Mouse (Mus musculus): Measurements from ENCODE around the gene Ttc25. TPM values are rescaled to one million over a fixed set of nuclear protein-coding genes. Genes with fewer than 3 reads are reported as not detected.

Gene Ttc25
- polyA plus RNA-seq, 2 experiments: 0.14 to 0.55 TPM

DNA sequence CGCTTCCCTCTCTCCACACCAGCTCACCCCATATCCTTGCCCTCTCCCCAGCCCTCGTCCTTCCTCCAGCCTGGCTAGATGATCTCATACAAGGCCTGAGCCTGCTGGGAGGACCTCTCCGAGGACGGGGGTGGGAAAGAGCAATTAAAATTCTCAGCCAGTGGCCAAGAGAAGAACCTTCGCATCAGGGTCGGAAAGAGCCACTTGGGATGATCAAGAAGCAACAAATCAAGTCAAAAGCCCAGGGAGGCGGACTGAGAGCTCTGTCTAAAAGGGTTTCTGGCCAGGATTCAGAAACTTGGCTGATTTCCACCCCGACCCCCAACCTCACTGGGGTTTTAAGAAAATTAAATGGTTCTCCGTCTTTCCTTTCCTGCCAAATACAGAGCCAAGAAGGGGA, 29.1 kb upstream of the Ttc25 start:
- Histone ChIP-seq H3K27me3 (ENCODE audit: control insufficient read depth, insufficient read depth, low read length) (no peaks in the 10 kb centered on the region), H3K9ac (ENCODE audit: low read depth, low read length, severe bottlenecking) (no peak overlapping the region), H3K4me3 (replicated peaks; ENCODE audit: low read length) (no peak overlapping the region), H3K27ac (replicated peaks; ENCODE audit: low read depth, low read length) (no peak overlapping the region), H3K36me3 (ENCODE audit: control insufficient read depth, insufficient read depth, low read length) (peaks cover 95% of the 10 kb centered on the region), H3K4me2 (replicated peaks; ENCODE audit: low read depth, low read length, severe bottlenecking) (no peak overlapping the region), H3K4me1 (ENCODE audit: control insufficient read depth, insufficient read depth, low read length) (no peaks in the 10 kb centered on the region), H3K9me3 (ENCODE audit: control insufficient read depth, low read length) (no peaks in the 10 kb centered on the region)
- peak; percentile 32; the same call in 1 of the 2 replicates for ATAC-seq (ENCODE audit: low FRiP score, low read depth)
- peak; percentile 64 for DNase-seq (ENCODE audit: low spot score)
- no peak for TF ChIP-seq POLR2A (IDR thresholded peaks at IDR 0.05; ENCODE audit: borderline replicate concordance, extremely low read depth, insufficient read depth, insufficient read length)
- 67% methylated on average over 9 of the region's 9 CpGs for WGBS

DNA sequence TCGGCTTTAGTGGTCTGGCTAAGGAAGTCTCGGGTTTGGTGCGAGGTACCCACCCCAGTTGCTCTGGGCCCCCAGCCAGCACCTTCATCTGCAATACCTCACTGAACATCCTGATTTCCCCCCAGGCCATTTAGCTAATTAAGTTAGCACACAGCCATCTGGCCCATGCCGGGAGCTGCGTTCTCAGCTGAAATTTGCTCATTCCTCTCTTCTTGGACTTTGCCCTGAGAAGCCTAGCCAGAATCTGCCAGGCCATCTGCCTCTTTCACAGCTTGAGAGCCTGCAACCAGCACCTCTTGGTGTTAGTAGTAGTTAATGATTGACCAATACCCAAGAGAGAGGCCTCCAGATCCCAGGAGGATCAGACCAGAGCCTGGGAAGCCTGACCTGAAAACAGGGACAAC, 27.2 kb upstream of the Ttc25 start:
- Histone ChIP-seq H3K4me1 (ENCODE audit: control insufficient read depth, insufficient read depth, low read length) (no peaks in the 10 kb centered on the region), H3K9me3 (ENCODE audit: control insufficient read depth, low read length) (no peaks in the 10 kb centered on the region), H3K9ac (ENCODE audit: low read depth, low read length, severe bottlenecking) (no peak overlapping the region), H3K36me3 (ENCODE audit: control insufficient read depth, insufficient read depth, low read length) (peaks cover 97% of the 10 kb centered on the region), H3K27ac (replicated peaks; ENCODE audit: low read depth, low read length) (no peak overlapping the region), H3K27me3 (ENCODE audit: control insufficient read depth, insufficient read depth, low read length) (no peaks in the 10 kb centered on the region), H3K4me3 (replicated peaks; ENCODE audit: low read length) (no peak overlapping the region), H3K4me2 (replicated peaks; ENCODE audit: low read depth, low read length, severe bottlenecking) (no peak overlapping the region)
- no peak for DNase-seq (ENCODE audit: low spot score)
- 56% methylated on average over 5 of the region's 5 CpGs for WGBS
- no peak for TF ChIP-seq POLR2A (IDR thresholded peaks at IDR 0.05; ENCODE audit: borderline replicate concordance, extremely low read depth, insufficient read depth, insufficient read length)
- no peak for ATAC-seq (ENCODE audit: low FRiP score, low read depth)

DNA sequence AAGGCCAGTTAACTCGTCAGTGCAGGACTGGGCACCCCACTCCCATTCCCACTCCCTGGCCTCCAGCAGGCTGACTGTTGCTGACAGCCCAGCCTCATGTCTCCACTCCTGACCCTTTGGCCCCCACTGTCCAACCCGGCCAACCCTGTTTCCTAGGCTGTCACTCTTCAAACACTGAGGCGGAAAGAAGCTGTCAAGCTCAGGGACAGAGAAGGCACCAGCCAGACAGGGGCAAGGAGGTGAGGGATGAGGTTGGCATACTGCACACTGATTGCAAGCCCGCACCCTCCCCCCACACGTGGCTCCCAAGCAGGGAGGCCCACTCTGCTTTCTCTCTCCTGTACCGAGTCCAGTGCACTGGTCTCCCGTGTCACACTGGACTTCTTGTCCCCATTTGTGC, 26.2 kb upstream of the Ttc25 start:
- Histone ChIP-seq H3K27me3 (ENCODE audit: control insufficient read depth, insufficient read depth, low read length) (no peaks in the 10 kb centered on the region), H3K4me1 (ENCODE audit: control insufficient read depth, insufficient read depth, low read length) (no peaks in the 10 kb centered on the region), H3K9ac (ENCODE audit: low read depth, low read length, severe bottlenecking) (no peak overlapping the region), H3K9me3 (ENCODE audit: control insufficient read depth, low read length) (no peaks in the 10 kb centered on the region), H3K4me3 (replicated peaks; ENCODE audit: low read length) (no peak overlapping the region), H3K4me2 (replicated peaks; ENCODE audit: low read depth, low read length, severe bottlenecking) (no peak overlapping the region), H3K36me3 (ENCODE audit: control insufficient read depth, insufficient read depth, low read length) (peaks cover 94% of the 10 kb centered on the region), H3K27ac (replicated peaks; ENCODE audit: low read depth, low read length) (no peak overlapping the region)
- no peak for TF ChIP-seq POLR2A (IDR thresholded peaks at IDR 0.05; ENCODE audit: borderline replicate concordance, extremely low read depth, insufficient read depth, insufficient read length)
- ATAC-seq (ENCODE audit: low FRiP score, low read depth) (no peak), DNase-seq (ENCODE audit: low spot score) (no peak)
- 87% methylated on average over 6 of the region's 7 CpGs for WGBS

DNA sequence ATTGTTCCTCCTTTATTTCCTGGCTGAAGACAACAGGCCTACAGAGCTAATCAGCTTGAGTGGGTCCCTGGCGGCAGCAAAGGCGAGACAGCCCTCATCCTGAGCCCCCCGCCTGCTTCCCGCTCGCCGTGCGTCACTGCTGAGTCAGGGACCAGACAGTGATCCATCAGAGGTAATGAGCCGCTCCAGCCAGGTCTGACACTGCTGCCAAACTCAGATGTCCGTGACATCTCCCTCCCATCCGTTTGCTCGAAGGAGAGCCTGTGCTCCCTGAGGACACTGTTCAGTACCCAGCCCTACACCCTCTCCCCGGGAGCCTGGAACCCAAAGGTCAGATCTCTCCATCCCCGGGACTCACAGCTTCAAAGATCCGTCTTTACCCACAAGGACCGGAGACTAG, 24.6 kb upstream of the Ttc25 start:
- ATAC-seq (ENCODE audit: low FRiP score, low read depth) (no peak), DNase-seq (ENCODE audit: low spot score) (no peak)
- Histone ChIP-seq H3K9ac (ENCODE audit: low read depth, low read length, severe bottlenecking) (no peak overlapping the region), H3K27me3 (ENCODE audit: control insufficient read depth, insufficient read depth, low read length) (no peaks in the 10 kb centered on the region), H3K4me1 (ENCODE audit: control insufficient read depth, insufficient read depth, low read length) (peaks cover 10% of the 10 kb centered on the region), H3K36me3 (ENCODE audit: control insufficient read depth, insufficient read depth, low read length) (peaks cover 78% of the 10 kb centered on the region), H3K4me2 (replicated peaks; ENCODE audit: low read depth, low read length, severe bottlenecking) (no peak overlapping the region), H3K4me3 (replicated peaks; ENCODE audit: low read length) (no peak overlapping the region), H3K9me3 (ENCODE audit: control insufficient read depth, low read length) (no peaks in the 10 kb centered on the region), H3K27ac (replicated peaks; ENCODE audit: low read depth, low read length) (no peak overlapping the region)
- no peak for TF ChIP-seq POLR2A (IDR thresholded peaks at IDR 0.05; ENCODE audit: borderline replicate concordance, extremely low read depth, insufficient read depth, insufficient read length)
- WGBS: 74% methylated on average over 15 of the region's 15 CpGs

DNA sequence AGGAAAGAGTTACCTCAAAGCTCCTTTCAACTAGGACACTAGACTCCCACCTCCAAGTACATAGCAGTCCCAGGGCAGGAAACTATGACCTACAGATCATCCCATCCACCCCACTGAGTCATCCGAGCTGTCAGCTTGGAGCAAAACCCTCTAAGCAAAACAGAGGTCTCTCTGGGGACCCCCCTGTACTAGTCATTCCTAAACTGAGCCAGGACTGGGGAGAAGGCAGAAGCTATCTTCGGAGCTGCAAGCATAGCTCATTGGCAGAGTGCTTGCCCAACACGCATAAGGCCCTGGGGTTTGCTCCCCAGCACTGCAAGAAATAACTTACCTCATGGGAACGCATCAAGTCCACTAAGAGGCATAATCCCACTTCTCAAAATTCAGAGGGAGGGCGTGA, 21.0 kb upstream of the Ttc25 start:
- H3K27me3 ChIP-seq (ENCODE audit: control insufficient read depth, insufficient read depth, low read length): no peaks in the 10 kb centered on the region
- no peak overlapping the region for H3K4me3 ChIP-seq (replicated peaks; ENCODE audit: low read length)
- DNase-seq (ENCODE audit: low spot score) (no peak), ATAC-seq (ENCODE audit: low FRiP score, low read depth) (no peak)
- no peaks in the 10 kb centered on the region for H3K9me3 ChIP-seq (ENCODE audit: control insufficient read depth, low read length)
- H3K4me2 ChIP-seq (replicated peaks; ENCODE audit: low read depth, low read length, severe bottlenecking): no peak overlapping the region
- no peak overlapping the region for H3K27ac ChIP-seq (replicated peaks; ENCODE audit: low read depth, low read length)
- peaks cover 20% of the 10 kb centered on the region for H3K4me1 ChIP-seq (ENCODE audit: control insufficient read depth, insufficient read depth, low read length)
- WGBS: 88% methylated on average over 5 of the region's 5 CpGs
- no peak overlapping the region for H3K9ac ChIP-seq (ENCODE audit: low read depth, low read length, severe bottlenecking)
- no peak for TF ChIP-seq POLR2A (IDR thresholded peaks at IDR 0.05; ENCODE audit: borderline replicate concordance, extremely low read depth, insufficient read depth, insufficient read length)
- peaks cover 46% of the 10 kb centered on the region for H3K36me3 ChIP-seq (ENCODE audit: control insufficient read depth, insufficient read depth, low read length)
